Mouse (Mus musculus) G1E (cell line): ENCODE data around the gene Mtor. TPM values are rescaled to one million over a fixed set of nuclear protein-coding genes. Genes with fewer than 3 reads are reported as not detected.

ENCODE experiments used
- ATAC-seq: 2 replicates; pipeline ENCODE4 v1.8.0; 2016; ENCODE audit warnings: mild to moderate bottlenecking; ENCODE audit not compliant: insufficient number of reproducible peaks, poor library complexity, low FRiP score, severe bottlenecking; ENCODE audit errors: extremely low read depth
- DNase-seq: peaks from one replicate; pipeline ENCODE4 v3.0.0; 2012; ENCODE audit warnings: low spot score
- H3K27me3 ChIP-seq: 2 replicates; pipeline ENCODE4 v1.6.1; 2012; ENCODE audit warnings: mild to moderate bottlenecking, low read length, inconsistent platforms; ENCODE audit not compliant: insufficient read depth
- H3K36me3 ChIP-seq: replicated peaks from 2 replicates; pipeline ENCODE3; 2012; ENCODE audit warnings: mild to moderate bottlenecking, inconsistent platforms
- H3K4me1 ChIP-seq: 2 replicates; pipeline ENCODE4 v1.6.1; 2012; ENCODE audit warnings: low read depth, low read length, inconsistent platforms, mixed read lengths; ENCODE audit not compliant: insufficient read depth
- H3K4me3 ChIP-seq: 2 replicates; pipeline ENCODE4 v1.5.1; 2012; ENCODE audit warnings: low read depth, mild to moderate bottlenecking, inconsistent platforms, low read length, moderate library complexity, mixed read lengths
- H3K9me3 ChIP-seq: replicated peaks from 2 replicates; pipeline ENCODE4 v1.6.1; 2012; ENCODE audit warnings: inconsistent platforms
- CTCF ChIP-seq: IDR thresholded peaks from 2 replicates; pipeline ENCODE4 v1.5.1; 2012; ENCODE audit warnings: low read depth, low read length, inconsistent platforms, mixed read lengths
- GATA1 ChIP-seq: IDR thresholded peaks from 2 replicates; pipeline ENCODE4 v1.6.1; 2012; ENCODE audit warnings: borderline replicate concordance, low read length, inconsistent platforms, mixed read lengths
- GATA2 ChIP-seq: IDR thresholded peaks from 2 replicates; pipeline ENCODE4 v1.6.1; 2012; ENCODE audit warnings: low read depth, low read length, inconsistent platforms, borderline replicate concordance
- POLR2AphosphoS5 ChIP-seq: IDR thresholded peaks from 2 replicates; pipeline ENCODE4 v1.6.1; 2012; ENCODE audit warnings: low read depth, low read length, inconsistent platforms; ENCODE audit not compliant: insufficient replicate concordance
- TAL1 ChIP-seq: conservative IDR thresholded peaks from 2 replicates; pipeline ENCODE4 v1.6.1; 2012; ENCODE audit warnings: low read depth, low read length, inconsistent platforms, mixed read lengths
- polyA plus RNA-seq: library from polyadenylated mRNA; stranded (reverse); fragments of >175 nt; gene quantifications from 2 replicates; pipeline ENCODE4 v1.2.3, GENCODE M21; 2012
- total RNA-seq, 2 experiments: library from RNA; stranded (forward) in 1 of 2; stranded (reverse) in 1 of 2; fragments of 200-1000 nt in 1 of 2; fragments of >200 nt in 1 of 2; fragmentation: Nextera tagmentation in 1 of 2; gene quantifications; 2 replicates each; pipeline ENCODE4 v1.2.3; 2014 to 2017

Gene Mtor
- total and polyA plus RNA-seq, 3 experiments, result 11.3 to 41.7 (median 13.8) TPM

- H3K4me1 ChIP-seq, result no peaks in the 10 kb centered on the region
- peaks cover 94% of the 10 kb centered on the region for H3K36me3 ChIP-seq
Measured at GRCm38 (mm10) chr4:148464869-148465268, 16.5 kb downstream of the Mtor start.

GRCm38 (mm10) chr4:148466511-148467079 is 18.2 kb downstream of the Mtor start:
- ATAC-seq (no peak), DNase-seq (no peak)
- Histone ChIP-seq H3K9me3 (no peaks in the 10 kb centered on the region), H3K36me3 (peaks cover 97% of the 10 kb centered on the region), H3K4me1 (no peaks in the 10 kb centered on the region), H3K4me3 (no peak overlapping the region), H3K27me3 (no peaks in the 10 kb centered on the region)
- TF ChIP-seq TAL1 (no peak), POLR2AphosphoS5 (no peak), GATA2 (no peak), GATA1 (no peak), CTCF (no peak)

More at GRCm38 (mm10) chr4:148464869-148465268, 16.5 kb downstream of the Mtor start:
- no peak for TF ChIP-seq CTCF
- TF ChIP-seq POLR2AphosphoS5, result no peak
- TF ChIP-seq GATA1, result no peak
- TF ChIP-seq GATA2, result no peak
- TF ChIP-seq TAL1, result no peak
- no peaks in the 10 kb centered on the region for H3K9me3 ChIP-seq
- DNase-seq (no peak), ATAC-seq (no peak)
- H3K27me3 ChIP-seq, result no peaks in the 10 kb centered on the region
- H3K4me3 ChIP-seq, result peak overlapping the region; percentile 27; the same call in 1 of the 2 replicates

- DNase-seq (no peak), ATAC-seq (no peak)
- TF ChIP-seq CTCF (no peak), TAL1 (no peak), GATA1 (no peak), GATA2 (no peak), POLR2AphosphoS5 (no peak)
Measured at GRCm38 (mm10) chr4:148468396-148468795, 20.0 kb downstream of the Mtor start.

GRCm38 (mm10) chr4:148469487-148470252 is 21.3 kb downstream of the Mtor start:
- no peak overlapping the region for H3K4me3 ChIP-seq
- H3K9me3 ChIP-seq, result no peaks in the 10 kb centered on the region
- H3K27me3 ChIP-seq, result no peaks in the 10 kb centered on the region
- ATAC-seq (no peak), DNase-seq (no peak)
- peaks cover 90% of the 10 kb centered on the region for H3K36me3 ChIP-seq
- TF ChIP-seq GATA1 (no peak), POLR2AphosphoS5 (no peak), TAL1 (no peak), CTCF (no peak), GATA2 (no peak)
- no peaks in the 10 kb centered on the region for H3K4me1 ChIP-seq

More at GRCm38 (mm10) chr4:148468396-148468795, 20.0 kb downstream of the Mtor start:
- Histone ChIP-seq H3K27me3 (no peaks in the 10 kb centered on the region), H3K9me3 (no peaks in the 10 kb centered on the region), H3K4me1 (no peaks in the 10 kb centered on the region), H3K36me3 (peaks cover 97% of the 10 kb centered on the region), H3K4me3 (no peak overlapping the region)

GRCm38 (mm10) chr4:148471363-148471806 is 23.0 kb downstream of the Mtor start:
- H3K4me3 ChIP-seq, result no peak overlapping the region
- no peaks in the 10 kb centered on the region for H3K27me3 ChIP-seq
- no peak for TF ChIP-seq TAL1
- no peaks in the 10 kb centered on the region for H3K4me1 ChIP-seq
- H3K9me3 ChIP-seq, result no peaks in the 10 kb centered on the region
- H3K36me3 ChIP-seq, result peaks cover 91% of the 10 kb centered on the region
- no peak for ATAC-seq
- DNase-seq, result no peak

- DNase-seq (no peak), ATAC-seq (no peak)
- no peak overlapping the region for H3K4me3 ChIP-seq
- no peaks in the 10 kb centered on the region for H3K4me1 ChIP-seq
- TF ChIP-seq CTCF (no peak), GATA1 (no peak), TAL1 (no peak), GATA2 (no peak), POLR2AphosphoS5 (no peak)
- H3K36me3 ChIP-seq, result peaks cover 92% of the 10 kb centered on the region
- no peaks in the 10 kb centered on the region for H3K27me3 ChIP-seq
- H3K9me3 ChIP-seq, result no peaks in the 10 kb centered on the region
Measured at GRCm38 (mm10) chr4:148472436-148473174, 24.2 kb downstream of the Mtor start.
